Mouse (Mus musculus) liver, embryonic 14.5 days (tissue): ENCODE measurements around the gene Dlgap1.

Source experiments
- CTCF ChIP-seq: IDR thresholded peaks from 2 replicates; pipeline ENCODE4 v1.5.1; 2016; ENCODE audit warnings: antibody characterized with exemption, low read depth, control low read depth
- EP300 ChIP-seq: IDR thresholded peaks from 2 replicates; pipeline ENCODE4 v1.6.1; 2016; ENCODE audit warnings: antibody characterized with exemption, low read depth

- TF ChIP-seq CTCF (no peak), EP300 (no peak)
These were observed 821.9 kb downstream of the Dlgap1 start for GRCm38 (mm10) chr17:70790801-70791200.
